Mouse (Mus musculus) CD8-positive naive resting alpha-beta T cell, adult 57 days (primary cell): ENCODE measurements around the gene Gm10190. TPM values are rescaled to one million over a fixed set of nuclear protein-coding genes. Genes with fewer than 3 reads are reported as not detected.

Experiments
- total RNA-seq: library from RNA; stranded (reverse); gene quantifications from one replicate; pipeline ENCODE4 v1.2.4, GENCODE M21; 2023

Gene Gm10190
- total RNA-seq, result not detected

GRCm38 (mm10) chr17:80372989-80373725, at the start of gene Gm10190:
Gene Gm10190 (minus strand): TSS chr17:80373541.

Other genes starting within 250 kb of the Gm10190 start
- 4.8 TPM for gene Galm, start 246.1 kb downstream of the Gm10190 start, total RNA-seq
- 393 TPM for gene Srsf7, start 166.2 kb downstream of the Gm10190 start, total RNA-seq
- gene Ttc39d, start 166.1 kb downstream of the Gm10190 start, total RNA-seq, result not detected
- gene Gemin6, start 149.1 kb downstream of the Gm10190 start, total RNA-seq, result 4.2 TPM
- not detected for gene Morn2, start 83.3 kb downstream of the Gm10190 start, total RNA-seq
- 30.2 TPM for gene Dhx57, start 83.1 kb downstream of the Gm10190 start, total RNA-seq
- 2.9 TPM for gene Arhgef33, start 66.1 kb downstream of the Gm10190 start, total RNA-seq
- 28.8 TPM for gene Sos1, start 106.9 kb upstream of the Gm10190 start, total RNA-seq
- 0.73 TPM for gene Cdkl4, start 204.3 kb upstream of the Gm10190 start, total RNA-seq